Mouse (Mus musculus) CH12.LX (cell line): ENCODE measurements around the gene Dirc2. TPM values are rescaled to one million over a fixed set of nuclear protein-coding genes. Genes with fewer than 3 reads are reported as not detected.

ENCODE experiments used
- DNase-seq: peaks from one replicate; pipeline ENCODE4 v3.0.0-alpha.2; 2013; ENCODE audit errors: extremely low read depth
- H3K27ac ChIP-seq: 2 replicates; pipeline ENCODE4 v1.5.1; 2012; ENCODE audit warnings: low read depth, mild to moderate bottlenecking, control low read depth, moderate library complexity; ENCODE audit not compliant: insufficient read depth
- H3K27me3 ChIP-seq: replicated peaks from 2 replicates; pipeline ENCODE3; 2012; ENCODE audit warnings: inconsistent platforms
- H3K36me3 ChIP-seq, 2 experiments: replicated peaks in 1 of 2; 2 replicates each; pipeline versions ENCODE3 to v1.6.1; 2012; ENCODE audit warnings: inconsistent platforms in 1 of 2, low read length in 1 of 2, mild to moderate bottlenecking in 1 of 2, mixed read lengths in 1 of 2, moderate library complexity in 1 of 2; ENCODE audit not compliant: control insufficient read depth in 1 of 2, insufficient read depth in 1 of 2
- H3K4me1 ChIP-seq, 2 experiments: 2 replicates each; pipeline ENCODE4 v1.6.1; 2012; ENCODE audit warnings: inconsistent platforms in 1 of 2, moderate library complexity in 1 of 2; ENCODE audit not compliant: insufficient read depth in 2 of 2, control insufficient read depth in 1 of 2
- H3K4me2 ChIP-seq: 2 replicates; pipeline ENCODE4 v1.6.1; 2012; ENCODE audit warnings: low read depth, mild to moderate bottlenecking, control low read depth; ENCODE audit not compliant: poor library complexity, insufficient read depth, severe bottlenecking
- H3K4me3 ChIP-seq, 3 experiments: fragments of 150-350 bp in 1 of 3; sonication (generic) in 1 of 3; replicated peaks in 1 of 3; 2 replicates each; pipeline versions ENCODE3 to v1.5.1; 2011 to 2012; ENCODE audit warnings: low read depth in 2 of 3, low read length in 2 of 3, mild to moderate bottlenecking in 2 of 3, moderate library complexity in 2 of 3, control low read depth in 1 of 3, improper control_type of control experiment in 1 of 3, inconsistent platforms in 1 of 3, mixed read lengths in 1 of 3; ENCODE audit not compliant: poor library complexity in 1 of 3
- H3K79me2 ChIP-seq: replicated peaks from 2 replicates; pipeline ENCODE4 v1.6.1; 2012; ENCODE audit warnings: mild to moderate bottlenecking, moderate library complexity; ENCODE audit not compliant: control insufficient read depth, poor library complexity, insufficient read depth, severe bottlenecking; ENCODE audit errors: extremely low read depth
- H3K9ac ChIP-seq: 2 replicates; pipeline ENCODE4 v1.6.1; 2012; ENCODE audit warnings: low read depth, mild to moderate bottlenecking, control low read depth, moderate library complexity; ENCODE audit not compliant: insufficient read depth
- H3K9me3 ChIP-seq: replicated peaks from 2 replicates; pipeline ENCODE3; 2012; ENCODE audit warnings: low read length, inconsistent platforms, mixed read lengths
- BHLHE40 ChIP-seq: IDR thresholded peaks from 2 replicates; pipeline ENCODE4 v1.6.1; 2011; ENCODE audit warnings: mild to moderate bottlenecking, low read depth, low read length, improper control_type of control experiment
- CHD1 ChIP-seq: IDR thresholded peaks from 2 replicates; pipeline ENCODE4 v1.6.1; 2012; ENCODE audit warnings: low read depth, low read length, improper control_type of control experiment, inconsistent platforms
- CTCF ChIP-seq, 2 experiments: IDR thresholded peaks in 1 of 2; conservative IDR thresholded peaks in 1 of 2; 2 replicates each; pipeline ENCODE4 v1.5.1; 2011 to 2012; ENCODE audit warnings: low read depth in 2 of 2, low read length in 2 of 2, improper control_type of control experiment in 1 of 2, inconsistent platforms in 1 of 2, mild to moderate bottlenecking in 1 of 2, moderate library complexity in 1 of 2
- E2F4 ChIP-seq: IDR thresholded peaks from 2 replicates; pipeline ENCODE4 v1.6.1; 2011; ENCODE audit warnings: low read depth, low read length, improper control_type of control experiment; ENCODE audit not compliant: insufficient replicate concordance
- IRF4 ChIP-seq: IDR thresholded peaks from 2 replicates; pipeline ENCODE4 v1.6.1; 2014; ENCODE audit warnings: low read depth, mild to moderate bottlenecking, inconsistent platforms, low read length, improper control_type of control experiment
- JUN ChIP-seq: IDR thresholded peaks from 2 replicates; pipeline ENCODE4 v1.6.1; 2011; ENCODE audit warnings: low read depth, mild to moderate bottlenecking, low read length, improper control_type of control experiment, moderate library complexity; ENCODE audit not compliant: insufficient read depth
- JUND ChIP-seq: conservative IDR thresholded peaks from 2 replicates; pipeline ENCODE4 v1.6.1; 2011; ENCODE audit warnings: low read depth, low read length, improper control_type of control experiment
- KAT2A ChIP-seq: IDR thresholded peaks from 2 replicates; pipeline ENCODE4 v1.6.1; 2012; ENCODE audit warnings: low read length, improper control_type of control experiment, inconsistent platforms; ENCODE audit not compliant: insufficient replicate concordance
- MAX ChIP-seq: IDR thresholded peaks from 2 replicates; pipeline ENCODE4 v1.6.1; 2011; ENCODE audit warnings: low read length, improper control_type of control experiment
- MAZ ChIP-seq: IDR thresholded peaks from 2 replicates; pipeline ENCODE4 v1.6.1; 2012; ENCODE audit warnings: low read depth, mild to moderate bottlenecking, inconsistent platforms, low read length, improper control_type of control experiment, moderate library complexity
- MEF2A ChIP-seq: IDR thresholded peaks from 2 replicates; pipeline ENCODE4 v1.6.1; 2014; ENCODE audit warnings: low read depth, mild to moderate bottlenecking, inconsistent platforms, low read length, improper control_type of control experiment, borderline replicate concordance
- MXI1 ChIP-seq: IDR thresholded peaks from 2 replicates; pipeline ENCODE4 v1.6.1; 2011; ENCODE audit warnings: mild to moderate bottlenecking, low read depth, low read length, improper control_type of control experiment
- MYC ChIP-seq: IDR thresholded peaks from 2 replicates; pipeline ENCODE4 v1.6.1; 2011; ENCODE audit warnings: low read depth, mild to moderate bottlenecking, improper control_type of control experiment, low read length
- NRF1 ChIP-seq: IDR thresholded peaks from 2 replicates; pipeline ENCODE4 v1.6.1; 2014; ENCODE audit warnings: low read depth, mild to moderate bottlenecking, inconsistent platforms, low read length, improper control_type of control experiment, moderate library complexity
- PAX5 ChIP-seq: IDR thresholded peaks from 2 replicates; pipeline ENCODE4 v1.6.1; 2012; ENCODE audit warnings: low read length, inconsistent platforms, mixed read lengths
- POLR2A ChIP-seq: IDR thresholded peaks from 2 replicates; pipeline ENCODE4 v1.6.1; 2011; ENCODE audit warnings: low read depth, mild to moderate bottlenecking, improper control_type of control experiment, low read length
- POLR2AphosphoS2 ChIP-seq: IDR thresholded peaks from 2 replicates; pipeline ENCODE4 v1.6.1; 2011; ENCODE audit warnings: low read depth, low read length, improper control_type of control experiment
- TCF12 ChIP-seq: IDR thresholded peaks from 2 replicates; pipeline ENCODE4 v1.6.1; 2014; ENCODE audit warnings: low read depth, mild to moderate bottlenecking, inconsistent platforms, low read length, improper control_type of control experiment
- UBTF ChIP-seq: IDR thresholded peaks from 2 replicates; pipeline ENCODE4 v1.6.1; 2012; ENCODE audit warnings: low read depth, mild to moderate bottlenecking, inconsistent platforms, low read length, improper control_type of control experiment, moderate library complexity
- USF2 ChIP-seq: conservative IDR thresholded peaks from 2 replicates; pipeline ENCODE4 v1.6.1; 2011; ENCODE audit warnings: low read depth, low read length, improper control_type of control experiment
- ZMIZ1 ChIP-seq: IDR thresholded peaks from 2 replicates; pipeline ENCODE4 v1.6.1; 2012; ENCODE audit warnings: low read depth, mild to moderate bottlenecking, inconsistent platforms, low read length, improper control_type of control experiment
- dilution Hi-C: fragments of 300-500 bp; cut with MboI; formaldehyde crosslinking; loops from 2 replicates; pipeline ENCODE4 v1.14.3; 2020; ENCODE audit warnings: low sequenced_read_pairs; ENCODE audit not compliant: extremely low pct_unique_long_range_greater_than_20kb, extremely low pct_ligation_motif_present
- in situ Hi-C: fragments of 300-500 bp; cut with MboI; formaldehyde crosslinking; loops from 3 replicates; pipeline ENCODE4 v1.14.3; 2019; ENCODE audit warnings: low sequenced_read_pairs, low pct_ligation_motif_present, low pct_unique_long_range_greater_than_20kb, mixed read lengths
- polyA plus RNA-seq: library from polyadenylated mRNA; unstranded; fragments of >175 nt; gene quantifications from 2 replicates; pipeline ENCODE4 v1.2.1, GENCODE M21; 2012; ENCODE audit warnings: low read depth; ENCODE audit not compliant: insufficient read length
- total RNA-seq, 2 experiments: library from RNA; depleted of rRNA; stranded (reverse); fragments of 300-350 nt in 1 of 2; fragments of >200 nt in 1 of 2; gene quantifications; 2 replicates each; pipeline ENCODE4 v1.2.3; 2012 to 2014

Dirc2 gene
- total and polyA plus RNA-seq, 3 experiments = 5.7 to 6.9 (median 6.8) TPM

DNA sequence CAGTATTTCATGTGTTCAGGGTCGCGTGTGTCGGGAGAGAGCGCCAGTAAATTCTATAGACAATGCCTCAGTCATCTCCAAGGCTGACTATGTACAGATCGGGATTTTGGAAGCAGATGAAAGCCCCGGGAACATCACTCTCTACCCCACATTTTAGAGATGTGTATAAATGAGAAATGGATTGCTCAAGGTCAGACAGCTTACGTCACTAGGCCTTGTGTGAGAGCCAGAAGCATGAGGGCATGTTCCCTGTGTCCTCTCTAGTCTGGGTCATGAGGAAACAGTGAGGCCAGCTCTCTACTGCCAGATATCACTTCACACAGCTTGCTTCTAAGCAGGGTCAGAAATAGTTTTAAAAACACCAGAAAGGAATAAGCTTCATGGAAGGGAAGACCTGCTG, 77.5 kb downstream of the Dirc2 start:
- Histone ChIP-seq H3K9ac (no peak overlapping the region), H3K4me2 (no peak overlapping the region), H3K27ac (no peak overlapping the region)
- TF ChIP-seq JUND (no peak), CHD1 (no peak), MAZ (no peak), MEF2A (no peak), TCF12 (no peak), MAX (no peak), CTCF (conservative IDR thresholded peaks at IDR 0.05 in 1 of 2, IDR thresholded peaks at IDR 0.05 in 1 of 2; ENCODE audit: low read depth in 2 of 2, low read length in 2 of 2) (no peak), UBTF (no peak), POLR2A (no peak), IRF4 (no peak), USF2 (no peak), BHLHE40 (no peak), KAT2A (no peak), E2F4 (no peak)
- TF ChIP-seq, all 38 proteins: peak for 0
- dilution Hi-C loops (no loop called here), in situ Hi-C loops (no loop called here)
- Histone ChIP-seq H3K4me3 (no peak overlapping the region), H3K79me2 (no peaks in the 10 kb centered on the region; the same call in 1 of the 2 replicates), H3K36me3 (peaks cover 0 to 2% of the 10 kb centered on the region in 2 experiments), H3K27me3 (peaks cover 2% of the 10 kb centered on the region), H3K9me3 (no peaks in the 10 kb centered on the region), H3K4me1 (peaks cover 2 to 4% of the 10 kb centered on the region in 2 experiments; a peak in 3 of 4 replicates)
- DNase-seq = no peak

DNA sequence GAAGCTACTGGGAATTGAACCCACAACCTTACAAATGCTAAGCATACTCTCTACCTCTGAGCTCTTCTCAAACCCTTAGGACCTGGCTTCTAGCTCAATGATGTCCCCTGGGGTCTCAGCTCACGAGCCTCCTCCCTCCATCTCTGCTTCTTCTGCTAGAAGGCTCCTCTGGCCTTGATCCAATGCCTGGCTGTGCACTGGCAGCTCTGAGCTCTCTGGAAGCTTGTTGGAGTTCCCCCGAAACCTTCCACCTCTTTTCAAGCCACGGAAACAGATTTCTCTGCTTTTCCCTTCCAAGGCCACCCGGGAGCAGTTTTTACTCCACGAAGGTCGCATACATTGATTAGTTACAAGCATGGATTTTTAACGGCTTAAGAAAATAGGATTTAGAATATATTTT, 82.7 kb downstream of the Dirc2 start:
- Histone ChIP-seq H3K4me2 (no peak overlapping the region), H3K9me3 (no peaks in the 10 kb centered on the region), H3K9ac (no peak overlapping the region), H3K27me3 (peaks cover 2% of the 10 kb centered on the region)
- TF ChIP-seq CTCF (conservative IDR thresholded peaks at IDR 0.05 in 1 of 2, IDR thresholded peaks at IDR 0.05 in 1 of 2; ENCODE audit: low read depth in 2 of 2, low read length in 2 of 2) (no peak), JUN (no peak), MYC (no peak), NRF1 (no peak), KAT2A (no peak), JUND (no peak), MXI1 (no peak), USF2 (no peak), MEF2A (no peak), PAX5 (no peak), E2F4 (no peak), ZMIZ1 (no peak), POLR2AphosphoS2 (no peak)
- TF ChIP-seq, all 38 proteins: peak for 0
- H3K4me3 ChIP-seq = no peak overlapping the region
- in situ Hi-C loops (no loop called here), dilution Hi-C loops (no loop called here)
- H3K4me1 ChIP-seq = peaks cover 3 to 7% of the 10 kb centered on the region in 2 experiments; a peak in 3 of 4 replicates
- H3K36me3 ChIP-seq = no peaks in the 10 kb centered on the region
- no peak overlapping the region for H3K27ac ChIP-seq
- no peaks in the 10 kb centered on the region for H3K79me2 ChIP-seq
- no peak for DNase-seq
